Mouse (Mus musculus) CH12.LX (cell line): ENCODE results near the gene Fry. TPM values are rescaled to one million over a fixed set of nuclear protein-coding genes. Genes with fewer than 3 reads are reported as not detected.

Experiments
- polyA plus RNA-seq: library from polyadenylated mRNA; unstranded; fragments of >175 nt; gene quantifications from 2 replicates; pipeline ENCODE4 v1.2.1, GENCODE M21; 2012; ENCODE audit warnings: low read depth; ENCODE audit not compliant: insufficient read length
- total RNA-seq, 2 experiments: library from RNA; depleted of rRNA; stranded (reverse); fragments of 300-350 nt in 1 of 2; fragments of >200 nt in 1 of 2; gene quantifications; 2 replicates each; pipeline ENCODE4 v1.2.3; 2012 to 2014

The Fry gene
- total and polyA plus RNA-seq, 3 experiments, result 0.34 to 0.80 (median 0.34) TPM

Other genes with a start within 250 kb of the Fry start
- not detected in 2 replicates for gene Rxfp2, start 100.0 kb upstream of the Fry start, total RNA-seq (2012; rRNA removed)
- gene Rxfp2, start 100.0 kb upstream of the Fry start, total RNA-seq (2014; rRNA removed), result not detected in 2 replicates
- gene Rxfp2, start 100.0 kb upstream of the Fry start, polyA plus RNA-seq, result not detected in 2 replicates